Mouse (Mus musculus) spleen, adult 2 months (tissue): ENCODE results near the gene Bend7. TPM values are rescaled to one million over a fixed set of nuclear protein-coding genes. Genes with fewer than 3 reads are reported as not detected.

Experiments
- DNase-seq, 2 experiments: peaks; one replicate each; pipeline versions ENCODE4 v3.0.0 to v3.0.0-alpha.2; 2012 to 2021; ENCODE audit warnings: low spot score in 2 of 2, low read depth in 1 of 2
- H3K27ac ChIP-seq: fragments of 200-500 bp; 2 replicates; pipeline ENCODE4 v1.5.1; 2012; ENCODE audit warnings: low read length, inconsistent platforms; ENCODE audit not compliant: insufficient read depth
- H3K27me3 ChIP-seq: fragments of 200-500 bp; 2 replicates; pipeline ENCODE4 v1.6.1; 2012; ENCODE audit warnings: mild to moderate bottlenecking, moderate library complexity, low read length, inconsistent platforms; ENCODE audit not compliant: control insufficient read depth, insufficient read depth
- H3K36me3 ChIP-seq: fragments of 200-500 bp; 2 replicates; pipeline ENCODE4 v1.6.1; 2012; ENCODE audit warnings: mild to moderate bottlenecking, low read length, inconsistent platforms; ENCODE audit not compliant: control insufficient read depth, insufficient read depth
- H3K4me1 ChIP-seq: fragments of 200-500 bp; 2 replicates; pipeline ENCODE4 v1.6.1; 2011; ENCODE audit warnings: inconsistent platforms; ENCODE audit not compliant: control insufficient read depth, insufficient read depth, insufficient read length
- H3K4me3 ChIP-seq: fragments of 200-500 bp; 2 replicates; pipeline ENCODE4 v1.5.1; 2011; ENCODE audit warnings: mild to moderate bottlenecking, inconsistent platforms; ENCODE audit not compliant: insufficient read depth, insufficient read length; ENCODE audit errors: extremely low read depth
- CTCF ChIP-seq: fragments of 200-500 bp; IDR thresholded peaks from 2 replicates; pipeline ENCODE4 v1.5.1; 2011; ENCODE audit warnings: mild to moderate bottlenecking, inconsistent platforms; ENCODE audit not compliant: insufficient read depth, insufficient read length, insufficient replicate concordance; ENCODE audit errors: extremely low read depth
- POLR2A ChIP-seq: fragments of 200-500 bp; IDR thresholded peaks from 2 replicates; pipeline ENCODE4 v1.6.1; 2011; ENCODE audit warnings: low read depth, low read length, inconsistent platforms
- WGBS: fragments of 180-500 bp; shearing (Covaris S2); methylation state at CpG from one replicate; pipeline ENCODE4 v1.1.7; 2018; 5-methylcytosine and 5-hydroxymethylcytosine counted together
- polyA plus RNA-seq: library from polyadenylated mRNA; depleted of rRNA; stranded (reverse); fragments of >200 nt; gene quantifications from 2 replicates; pipeline ENCODE4 v1.2.3, GENCODE M21; 2012; rRNA removed

The Bend7 gene
- polyA plus RNA-seq, 1 experiment: 0.21 TPM

- Histone ChIP-seq H3K27ac (no peak overlapping the region), H3K4me3 (no peak overlapping the region), H3K36me3 (no peaks in the 10 kb centered on the region), H3K4me1 (no peaks in the 10 kb centered on the region), H3K27me3 (no peaks in the 10 kb centered on the region)
- no peak for DNase-seq
- WGBS: 88% methylated on average over 5 of the region's 5 CpGs
- TF ChIP-seq POLR2A (no peak), CTCF (no peak)
These were observed 110.4 kb downstream of the Bend7 start for GRCm38 (mm10) chr2:4828032-4828431.

- H3K27ac ChIP-seq: no peak overlapping the region
- H3K4me3 ChIP-seq: no peak overlapping the region
- WGBS: 87% methylated on average over 6 of the region's 6 CpGs
- TF ChIP-seq CTCF: no peak
- TF ChIP-seq POLR2A: no peak
- H3K36me3 ChIP-seq: no peaks in the 10 kb centered on the region
- H3K4me1 ChIP-seq: no peaks in the 10 kb centered on the region
- no peak for DNase-seq
- H3K27me3 ChIP-seq: no peaks in the 10 kb centered on the region
These were observed 110.9 kb downstream of the Bend7 start for GRCm38 (mm10) chr2:4828446-4828997.

GRCm38 (mm10) chr2:4829007-4829406 lies 111.4 kb downstream of the Bend7 start:
- WGBS: 89% methylated on average over 4 of the region's 4 CpGs
- TF ChIP-seq POLR2A: no peak
- no peak for TF ChIP-seq CTCF
- DNase-seq: no peak
- Histone ChIP-seq H3K36me3 (no peaks in the 10 kb centered on the region), H3K27ac (no peak overlapping the region), H3K4me3 (no peak overlapping the region), H3K4me1 (no peaks in the 10 kb centered on the region), H3K27me3 (no peaks in the 10 kb centered on the region)

- no peaks in the 10 kb centered on the region for H3K36me3 ChIP-seq
- DNase-seq: no peak
- 80% methylated on average over 6 of the region's 6 CpGs for WGBS
These were observed 111.9 kb downstream of the Bend7 start for GRCm38 (mm10) chr2:4829489-4830065.

GRCm38 (mm10) chr2:4831493-4831892 lies 113.9 kb downstream of the Bend7 start:
- Histone ChIP-seq H3K4me3 (no peak overlapping the region), H3K36me3 (no peaks in the 10 kb centered on the region), H3K27me3 (no peaks in the 10 kb centered on the region), H3K4me1 (no peaks in the 10 kb centered on the region), H3K27ac (no peak overlapping the region)
- no peak for TF ChIP-seq POLR2A
- DNase-seq: no peak
- 15% methylated on average over 4 of the region's 4 CpGs for WGBS

More at GRCm38 (mm10) chr2:4829489-4830065, 111.9 kb downstream of the Bend7 start:
- TF ChIP-seq POLR2A (no peak), CTCF (no peak)
- no peaks in the 10 kb centered on the region for H3K27me3 ChIP-seq
- no peak overlapping the region for H3K4me3 ChIP-seq
- no peaks in the 10 kb centered on the region for H3K4me1 ChIP-seq
- no peak overlapping the region for H3K27ac ChIP-seq

- no peak for TF ChIP-seq CTCF
- Histone ChIP-seq H3K27ac (no peak overlapping the region), H3K4me3 (no peak overlapping the region), H3K4me1 (no peaks in the 10 kb centered on the region), H3K27me3 (no peaks in the 10 kb centered on the region), H3K36me3 (no peaks in the 10 kb centered on the region)
- 67% methylated on average over 4 of the region's 4 CpGs for WGBS
- no peak for DNase-seq
These were observed 114.5 kb downstream of the Bend7 start for GRCm38 (mm10) chr2:4832166-4832565.

- H3K4me3 ChIP-seq: no peak overlapping the region
- no peaks in the 10 kb centered on the region for H3K4me1 ChIP-seq
- 86% methylated on average over 2 of the region's 2 CpGs for WGBS
- H3K27ac ChIP-seq: no peak overlapping the region
- DNase-seq: no peak
- no peaks in the 10 kb centered on the region for H3K36me3 ChIP-seq
- TF ChIP-seq CTCF (no peak), POLR2A (no peak)
- H3K27me3 ChIP-seq: no peaks in the 10 kb centered on the region
These were observed 131.8 kb downstream of the Bend7 start for GRCm38 (mm10) chr2:4849449-4849848.

Other genes starting within 250 kb of the Bend7 start
- gene Prpf18, start 65.7 kb upstream of the Bend7 start, polyA plus RNA-seq: 7.2 and 7.3 TPM in 2 replicates
- gene Sephs1, start 163.7 kb downstream of the Bend7 start, polyA plus RNA-seq: 8.8 and 10.8 TPM in 2 replicates
- gene Phyh, start 201.2 kb downstream of the Bend7 start, polyA plus RNA-seq: 14.9 and 15.3 TPM in 2 replicates